Comparison of ENCODE assay signal across 8 mouse cellular contexts in genomic region chr5:102844731-102845598, GRCm38 (mm10).
DNase-seq lines count a peak whose midpoint lies in the region; ATAC-seq and TF ChIP-seq lines count a peak whose summit lies in the region.

No protein-coding gene starts in this region.

- H3K27ac ChIP-seq in forebrain, embryonic 16.5 days (ENCODE audit: low read length), result peak overlapping the region; percentile 5; the same call in 1 of the 2 replicates
- no peak overlapping the region for H3K27ac ChIP-seq in liver, embryonic 14.5 days
- H3K27ac ChIP-seq in neural tube, embryonic 13.5 days (replicated peaks), result peak overlapping the region; percentile 88

- H3K79me2 ChIP-seq in C2C12 (ENCODE audit: control insufficient read depth, insufficient read depth), result no peaks in the 10 kb centered on the region

- peak overlapping the region; percentile 3 for H3ac ChIP-seq in C2C12 (ENCODE audit: control insufficient read depth, insufficient read length, low read depth)

- H3K36me3 ChIP-seq in C2C12 (ENCODE audit: control insufficient read depth, insufficient read depth), result no peaks in the 10 kb centered on the region
- H3K36me3 ChIP-seq in forebrain, embryonic 16.5 days (ENCODE audit: control insufficient read depth, insufficient read depth), result no peaks in the 10 kb centered on the region
- H3K36me3 ChIP-seq in liver, embryonic 14.5 days (replicated peaks; ENCODE audit: control insufficient read depth, insufficient read depth, low read depth), result no peaks in the 10 kb centered on the region
- H3K36me3 ChIP-seq in neural tube, embryonic 13.5 days, result no peaks in the 10 kb centered on the region

- H3K4me1 ChIP-seq in forebrain, embryonic 16.5 days (replicated peaks; ENCODE audit: control insufficient read depth, insufficient read depth, low read length), result peaks cover 14% of the 10 kb centered on the region
- no peaks in the 10 kb centered on the region for H3K4me1 ChIP-seq in liver, embryonic 14.5 days (replicated peaks; ENCODE audit: control insufficient read depth in 2 of 2, insufficient read depth in 2 of 2, low read length in 1 of 2)
- H3K4me1 ChIP-seq in neural tube, embryonic 13.5 days (replicated peaks), result peaks cover 31% of the 10 kb centered on the region

- H3K9ac ChIP-seq in forebrain, embryonic 16.5 days (replicated peaks; ENCODE audit: low read depth, low read length), result peak overlapping the region; percentile 60
- no peak overlapping the region for H3K9ac ChIP-seq in liver, embryonic 14.5 days (replicated peaks)
- H3K9ac ChIP-seq in neural tube, embryonic 13.5 days, result peak overlapping the region; percentile 77

- ATAC-seq in forebrain, embryonic 16.5 days, result peak; percentile 98
- ATAC-seq in liver, embryonic 14.5 days (ENCODE audit: insufficient read depth), result peak; percentile 47; the same call in 1 of the 2 replicates
- peak; percentile 95 for ATAC-seq in neural tube, embryonic 13.5 days (ENCODE audit: low read depth)

- DNase-seq in cerebellum, adult 11-12 months, result peak; percentile 8
- DNase-seq in heart, postnatal 14 days, result peak; percentile 69 to 82
- DNase-seq in large intestine, adult 2 months (ENCODE audit: low read depth, low spot score), result peak; percentile 31
- DNase-seq in liver, embryonic 14.5 days (ENCODE audit: low read depth in 3 of 3, low spot score in 3 of 3), result no peak
- DNase-seq in thymus, postnatal 4 days, result peak; percentile 10

- H3K9me3 ChIP-seq in forebrain, embryonic 16.5 days (ENCODE audit: control insufficient read depth, low read length), result no peaks in the 10 kb centered on the region
- H3K9me3 ChIP-seq in liver, embryonic 14.5 days (ENCODE audit: control insufficient read depth, low read length), result no peaks in the 10 kb centered on the region
- H3K9me3 ChIP-seq in neural tube, embryonic 13.5 days, result no peaks in the 10 kb centered on the region

- intact Hi-C loops in heart, postnatal 14 days (cut with DNase I), result no loop called here

- peak overlapping the region; percentile 81 for H3K4me2 ChIP-seq in forebrain, embryonic 16.5 days (ENCODE audit: low read length)
- peak overlapping the region; percentile 49 for H3K4me2 ChIP-seq in liver, embryonic 14.5 days (ENCODE audit: low read depth)
- H3K4me2 ChIP-seq in neural tube, embryonic 13.5 days, result peak overlapping the region; percentile 69

- H3K27me3 ChIP-seq in C2C12 (ENCODE audit: control insufficient read depth, insufficient read depth, insufficient read length), result no peaks in the 10 kb centered on the region
- H3K27me3 ChIP-seq in forebrain, embryonic 16.5 days (replicated peaks; ENCODE audit: control insufficient read depth, insufficient read depth, low read length), result no peaks in the 10 kb centered on the region
- no peaks in the 10 kb centered on the region for H3K27me3 ChIP-seq in liver, embryonic 14.5 days (ENCODE audit: control insufficient read depth, insufficient read depth, low read length)
- H3K27me3 ChIP-seq in neural tube, embryonic 13.5 days, result peaks cover 4% of the 10 kb centered on the region; the same call in 1 of the 2 replicates

- H3K4me3 ChIP-seq in C2C12 (ENCODE audit: insufficient read depth, poor library complexity, severe bottlenecking), result peak overlapping the region; percentile 6
- peak overlapping the region; percentile 52 for H3K4me3 ChIP-seq in forebrain, embryonic 16.5 days (replicated peaks; ENCODE audit: low read length)
- peak overlapping the region; percentile 35 to 37 for H3K4me3 ChIP-seq in liver, embryonic 14.5 days (ENCODE audit: insufficient read depth in 1 of 2, low read depth in 2 of 2, low read length in 2 of 2)
- H3K4me3 ChIP-seq in neural tube, embryonic 13.5 days, result peak overlapping the region; percentile 48

- no peak for TF ChIP-seq EP300 in liver, embryonic 14.5 days (IDR thresholded peaks at IDR 0.05; ENCODE audit: low read depth)

- no peak for TF ChIP-seq CTCF in C2C12 (IDR thresholded peaks at IDR 0.05; ENCODE audit: control insufficient read depth, insufficient read depth, insufficient read length)
- TF ChIP-seq CTCF in liver, embryonic 14.5 days (IDR thresholded peaks at IDR 0.05; ENCODE audit: low read depth), result no peak

- H3K79me3 ChIP-seq in C2C12 (ENCODE audit: low read depth), result no peaks in the 10 kb centered on the region

- WGBS in forebrain, embryonic 16.5 days, result under 1% methylated on average over 21 of the region's 21 CpGs
- WGBS in large intestine, adult 2 months, result under 1% methylated on average over 21 of the region's 21 CpGs
- 3% methylated on average over 21 of the region's 21 CpGs for WGBS in liver, embryonic 14.5 days (ENCODE audit: insufficient replicate concordance)
- WGBS in neural tube, embryonic 13.5 days, result under 1% methylated on average over 21 of the region's 21 CpGs

TF ChIP-seq in C2C12, 6 proteins besides CTCF, POLR2A, EP300 and RAD21:
- TF ChIP-seq CEBPB (IDR thresholded peaks at IDR 0.05; ENCODE audit: low read depth) (no peak), MYOD1 (IDR thresholded peaks at IDR 0.05; ENCODE audit: control insufficient read depth, insufficient read length, low read depth) (peak; percentile 47)

Comparison
In these comparisons a context has a peak if more than half of its experiments do, and no peak if none do; other contexts are left out.
1. DNase-seq: peak in cerebellum, adult 11-12 months (single experiment), heart, postnatal 14 days (2 of 2), large intestine, adult 2 months (single experiment) and thymus, postnatal 4 days (single experiment); none in liver, embryonic 14.5 days (0 of 3).
2. ATAC-seq: peak in every context shown above with its lines; median percentile 98 in forebrain, embryonic 16.5 days; 95 in neural tube, embryonic 13.5 days; 47 in liver, embryonic 14.5 days.
3. Peak in every context shown above with its lines, with median percentiles within 50 percentile points of each other: H3K4me3 ChIP-seq and H3K4me2 ChIP-seq.